Comparison of ENCODE assay signal across 12 mouse cellular contexts in genomic region chr13:31408439-31409122, GRCm38 (mm10).
A peak's percentile ranks its signal among the peaks of the same experiment; 100 is the strongest.
DNase-seq lines count a peak whose midpoint lies in the region; ATAC-seq and TF ChIP-seq lines count a peak whose summit lies in the region.
"Had no signal": no experiment of that assay in that cellular context is flagged by ENCODE, and none has a peak within 500 bp of the region (broad histone marks: within the 10 kb centered on the region; RNA-seq: fewer than 3 reads in every experiment).

No protein-coding gene starts in this region.

- in situ Hi-C loops in Patski (cut with MboI; ENCODE audit: low pct_unique_long_range_greater_than_20kb) = no loop called here

- H3K9me3 ChIP-seq in forebrain, postnatal 0 days (ENCODE audit: low read length) = no peaks in the 10 kb centered on the region
- H3K9me3 ChIP-seq in midbrain, embryonic 12.5 days = no peaks in the 10 kb centered on the region
- H3K9me3 ChIP-seq: liver, embryonic 13.5 days had no signal

- CTCF ChIA-PET in Patski (lab: Charles Lee) = interaction anchor here (1.3 to 1.5 kb wide), 2 partner anchors 10 to 210 kb away, joined by 3 read pairs; no protein-coding TSS in a partner anchor

- H3K4me1 ChIP-seq in forebrain, postnatal 0 days (ENCODE audit: insufficient read depth) = 0 out of 2 replicates have a peak, but pooled peaks cover 4% of the 10 kb centered on the region
- no peaks in the 10 kb centered on the region for H3K4me1 ChIP-seq in midbrain, embryonic 12.5 days
- no peaks in the 10 kb centered on the region for H3K4me1 ChIP-seq in thymus, adult 2 months (replicated peaks; ENCODE audit: control insufficient read depth, insufficient read depth, low read length)
- H3K4me1 ChIP-seq: liver, embryonic 13.5 days had no signal

- H3K4me3 ChIP-seq in forebrain, postnatal 0 days (ENCODE audit: low read depth, low read length) = peak overlapping the region; percentile 10
- no peak overlapping the region for H3K4me3 ChIP-seq in midbrain, embryonic 12.5 days
- H3K4me3 ChIP-seq in thymus, adult 2 months (ENCODE audit: control insufficient read depth, insufficient read depth, low read length) = no peak overlapping the region
- H3K4me3 ChIP-seq: liver, embryonic 13.5 days; myocyte had no signal

- intact Hi-C loops in left cerebral cortex, postnatal 25 days (cut with DNase I) = no loop called here

- H3K27ac ChIP-seq in forebrain, postnatal 0 days (ENCODE audit: low read depth, low read length) = peak overlapping the region; percentile 35; the same call in 1 of the 2 replicates
- no peak overlapping the region for H3K27ac ChIP-seq in midbrain, embryonic 12.5 days (replicated peaks)
- no peak overlapping the region for H3K27ac ChIP-seq in thymus, adult 2 months (ENCODE audit: control insufficient read depth, insufficient read depth, low read length)
- H3K27ac ChIP-seq: liver, embryonic 13.5 days had no signal

- DNase-seq in left cerebral cortex, postnatal 25 days (ENCODE audit: low spot score in 2 of 2) = peak; percentile 6 to 13
- DNase-seq in left cerebral cortex, adult 18-20 months (ENCODE audit: low spot score in 2 of 2) = no peak
- DNase-seq in Patski (ENCODE audit: low read depth, low spot score) = peak; percentile 34
- DNase-seq in forebrain, postnatal 0 days = peak; percentile 80
- no peak for DNase-seq in thymus, postnatal 14 days
- DNase-seq in heart, adult 18-20 months = no peak
- no peak for DNase-seq in thymus, adult 2 months
- DNase-seq: adrenal gland, adult 8-10 months; kidney, postnatal 14 days; liver, embryonic 13.5 days had no signal

- no peak for ATAC-seq in Patski
- ATAC-seq in forebrain, postnatal 0 days = peak; percentile 97
- peak; percentile 79; the same call in 1 of the 2 replicates for ATAC-seq in midbrain, embryonic 12.5 days (ENCODE audit: low FRiP score, low read depth)

- TF ChIP-seq CTCF in Patski (IDR thresholded peaks at IDR 0.05) = no peak
- TF ChIP-seq CTCF in forebrain, postnatal 0 days (IDR thresholded peaks at IDR 0.05; ENCODE audit: low read depth) = no peak
- TF ChIP-seq CTCF in thymus, adult 2 months (IDR thresholded peaks at IDR 0.05; ENCODE audit: borderline replicate concordance, control insufficient read depth, extremely low read depth, insufficient read depth, low read length, poor library complexity) = no peak

- H3K9ac ChIP-seq in forebrain, postnatal 0 days = no peak overlapping the region
- H3K9ac ChIP-seq in midbrain, embryonic 12.5 days (replicated peaks) = no peak overlapping the region
- H3K9ac ChIP-seq: liver, embryonic 13.5 days had no signal

- 11% methylated on average over 10 of the region's 10 CpGs for WGBS in forebrain, postnatal 0 days
- WGBS in midbrain, embryonic 12.5 days = 60% methylated on average over 10 of the region's 10 CpGs
- WGBS in thymus, adult 2 months = 85% methylated on average over 10 of the region's 10 CpGs

- H3K4me2 ChIP-seq in forebrain, postnatal 0 days (ENCODE audit: low read depth) = peak overlapping the region; percentile 34
- no peak overlapping the region; the same call in 1 of the 2 replicates for H3K4me2 ChIP-seq in midbrain, embryonic 12.5 days (replicated peaks)
- H3K4me2 ChIP-seq: liver, embryonic 13.5 days had no signal

- TF ChIP-seq POLR2A in thymus, adult 2 months (IDR thresholded peaks at IDR 0.05; ENCODE audit: control insufficient read depth, extremely low read depth, insufficient read depth, low read length, poor library complexity) = no peak

- H3K36me3 ChIP-seq in forebrain, postnatal 0 days (ENCODE audit: insufficient read depth) = no peaks in the 10 kb centered on the region
- no peaks in the 10 kb centered on the region for H3K36me3 ChIP-seq in midbrain, embryonic 12.5 days
- H3K36me3 ChIP-seq in thymus, adult 2 months (ENCODE audit: control insufficient read depth, insufficient read depth, low read length) = no peaks in the 10 kb centered on the region
- H3K36me3 ChIP-seq: liver, embryonic 13.5 days had no signal

- H3K27me3 ChIP-seq in Patski = no peaks in the 10 kb centered on the region
- no peaks in the 10 kb centered on the region for H3K27me3 ChIP-seq in forebrain, postnatal 0 days (ENCODE audit: insufficient read depth, low read length)
- no peaks in the 10 kb centered on the region for H3K27me3 ChIP-seq in midbrain, embryonic 12.5 days
- H3K27me3 ChIP-seq in thymus, adult 2 months (ENCODE audit: control insufficient read depth, insufficient read depth, low read length) = no peaks in the 10 kb centered on the region
- H3K27me3 ChIP-seq: liver, embryonic 13.5 days had no signal

- POLR2A ChIA-PET in Patski (lab: Charles Lee) = no interaction called here

Comparison
In these comparisons a context has a peak if more than half of its experiments do, and no peak if none do; other contexts are left out.
1. DNase-seq: peak in left cerebral cortex, postnatal 25 days (2 of 2), Patski (single experiment) and forebrain, postnatal 0 days (single experiment); none in left cerebral cortex, adult 18-20 months (0 of 2), thymus, postnatal 14 days (single experiment), heart, adult 18-20 months (0 of 2) and thymus, adult 2 months (single experiment).